Mouse (Mus musculus): ENCODE results near the gene Pla2g1b. TPM values are rescaled to one million over a fixed set of nuclear protein-coding genes. Genes with fewer than 3 reads are reported as not detected.
"Not testable (repeated sequence)": the region's sequence is repeated elsewhere in the genome, so short reads cannot be mapped to it uniquely, and the experiment has no call there.

The Pla2g1b gene
- total RNA-seq, 1 experiment from 2014 or later: not detected

DNA sequence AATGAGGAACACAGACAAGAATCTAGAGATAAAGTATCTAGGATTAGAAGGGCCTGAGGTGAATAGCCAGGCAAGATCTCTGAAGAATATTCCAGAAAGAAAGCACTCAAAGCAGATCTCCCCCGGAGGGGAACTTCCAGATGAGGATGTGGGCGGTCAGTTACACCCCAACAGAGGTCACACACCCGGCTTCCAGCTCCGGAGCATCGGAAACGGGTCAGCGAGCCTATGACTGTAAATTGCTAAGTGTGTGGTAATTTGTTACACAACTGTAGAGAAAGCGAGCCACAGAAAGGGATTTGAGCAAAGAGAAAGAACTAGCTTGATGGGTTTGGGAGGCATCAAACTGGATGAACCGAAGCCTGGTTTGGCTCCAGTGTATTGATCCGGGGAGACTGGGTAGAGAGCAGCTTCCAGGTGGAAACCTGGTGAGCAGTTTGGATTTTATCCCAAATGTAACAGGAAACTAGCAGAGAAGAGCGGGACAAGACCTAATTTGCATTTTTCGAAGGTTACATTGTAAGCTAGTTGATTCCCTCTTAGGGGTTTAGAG, 34.4 kb downstream of the Pla2g1b start:
- ATAC-seq (replicated peaks; ENCODE audit: low read depth, poor library complexity, severe bottlenecking): no peak; the same call in 1 of the 2 replicates

DNA sequence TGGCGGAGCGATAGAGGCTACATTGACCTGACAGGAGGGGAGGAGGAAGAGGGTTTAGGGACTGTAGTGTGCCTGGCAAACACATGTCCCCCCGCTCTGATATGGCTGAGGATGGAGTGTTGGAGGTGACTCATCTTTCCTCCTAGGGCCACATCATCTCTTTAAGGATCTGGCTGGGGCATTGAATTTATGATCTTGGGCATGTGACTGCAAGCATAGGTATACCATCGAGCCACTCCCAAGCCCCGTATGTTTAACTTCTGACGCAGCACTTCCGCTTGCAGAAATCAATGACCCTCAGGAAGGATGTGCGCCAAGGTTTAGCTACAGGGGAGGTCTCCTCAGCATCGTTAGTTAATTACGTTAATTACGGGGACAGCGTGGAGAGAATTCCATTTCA, 37.0 kb downstream of the Pla2g1b start:
- no peak for ATAC-seq (replicated peaks; ENCODE audit: low read depth, poor library complexity, severe bottlenecking)

GRCm38 (mm10) chr5:115505617-115506016, 39.6 kb downstream of the Pla2g1b start:
- not testable (repeated sequence) for ATAC-seq (replicated peaks; ENCODE audit: low read depth, poor library complexity, severe bottlenecking)

DNA sequence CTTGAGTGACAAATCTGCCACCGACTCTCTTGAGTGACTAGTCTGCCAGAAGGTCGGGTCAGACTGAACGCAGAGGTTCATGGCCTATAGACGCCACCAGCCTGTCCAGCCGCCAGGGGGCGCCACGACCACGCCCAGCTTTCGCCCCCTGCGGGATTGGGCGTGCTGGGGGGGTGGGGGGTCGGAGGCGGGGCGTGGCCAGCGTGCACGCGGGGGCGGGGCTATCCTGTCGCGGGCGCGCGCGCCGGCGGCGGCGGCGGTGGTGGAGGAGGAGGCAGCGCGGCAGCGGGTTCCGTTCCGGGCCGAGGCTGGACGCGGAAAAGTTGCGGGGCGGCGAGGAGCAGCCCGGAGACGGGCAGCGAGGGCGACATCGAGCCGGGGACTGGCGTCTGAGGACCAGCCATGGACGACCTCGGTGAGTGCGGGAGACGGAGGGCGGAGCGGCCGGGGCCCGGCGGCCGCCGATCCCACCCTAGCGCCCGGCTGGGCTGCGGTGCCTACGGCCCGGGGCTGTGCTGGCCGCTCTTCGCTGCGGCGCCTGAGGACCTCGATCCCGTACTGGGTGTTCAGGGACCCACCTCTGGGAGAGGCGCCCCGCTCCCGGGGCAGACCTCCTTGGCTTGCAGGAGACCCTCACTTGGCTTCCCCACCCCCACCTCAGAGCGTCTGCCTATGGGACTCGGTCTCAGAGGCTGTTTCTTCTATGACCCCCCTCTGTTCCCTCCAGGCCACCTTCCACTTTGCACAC, 40.6 kb downstream of the Pla2g1b start, which contains the start of gene Pxn:
Gene Pxn, plus strand, starts transcription at position 223 of the 748 bp plus-strand sequence.
- ATAC-seq (replicated peaks; ENCODE audit: low read depth, poor library complexity, severe bottlenecking): peak; percentile 89

DNA sequence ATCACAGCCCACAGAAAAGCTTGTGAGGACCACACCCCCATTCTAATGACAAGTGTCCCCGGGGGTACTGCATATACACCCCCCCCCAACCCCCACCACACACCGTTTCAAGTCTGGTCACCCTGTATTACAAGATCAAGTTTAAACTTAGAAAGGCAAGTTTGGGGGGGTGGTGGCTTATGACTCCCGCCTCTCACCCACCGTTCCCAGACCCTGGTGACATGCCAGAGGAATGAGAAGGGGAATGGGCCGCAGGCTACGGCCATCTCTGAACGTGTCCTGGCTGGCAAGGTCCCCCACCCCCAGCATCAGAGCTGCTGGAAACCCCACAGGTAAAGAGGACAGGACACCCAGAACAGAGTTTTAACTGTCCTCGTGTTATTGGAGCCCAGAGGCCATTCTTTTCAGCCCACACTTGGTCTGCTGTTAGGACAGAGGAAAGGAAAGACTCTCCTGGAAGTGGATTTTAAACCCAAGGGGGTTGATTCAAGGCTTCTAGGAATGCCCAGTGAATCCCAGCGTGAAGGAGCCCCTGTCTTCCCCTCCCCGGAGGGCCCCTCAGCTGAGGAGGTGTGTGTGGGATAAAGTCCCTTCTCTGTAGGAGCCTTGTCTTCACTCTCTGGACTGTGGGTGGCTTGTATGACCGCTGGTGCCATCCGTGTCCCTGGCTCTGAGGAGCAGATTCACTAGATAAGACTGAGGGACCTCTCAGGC, 41.4 kb downstream of the Pla2g1b start:
- no peak for ATAC-seq (replicated peaks; ENCODE audit: low read depth, poor library complexity, severe bottlenecking)

GRCm38 (mm10) chr5:115507981-115508858, 42.2 kb downstream of the Pla2g1b start:
- ATAC-seq (replicated peaks; ENCODE audit: low read depth, poor library complexity, severe bottlenecking): no peak

DNA sequence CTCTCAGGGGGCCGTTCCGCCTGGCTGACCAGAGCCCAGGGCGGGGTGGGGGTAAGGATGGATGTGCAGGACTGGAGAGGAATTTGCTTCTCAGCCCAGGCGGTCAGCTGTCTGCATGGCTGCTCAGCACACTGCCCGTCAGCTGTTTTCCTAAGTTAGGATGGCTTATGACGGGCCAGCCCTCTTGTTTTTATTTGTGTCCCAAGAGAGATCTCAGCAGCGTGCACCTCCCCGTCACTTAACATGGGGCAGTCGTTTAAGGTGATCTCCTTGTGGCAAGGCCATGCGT, 42.7 kb downstream of the Pla2g1b start:
- ATAC-seq (replicated peaks; ENCODE audit: low read depth, poor library complexity, severe bottlenecking): no peak

DNA sequence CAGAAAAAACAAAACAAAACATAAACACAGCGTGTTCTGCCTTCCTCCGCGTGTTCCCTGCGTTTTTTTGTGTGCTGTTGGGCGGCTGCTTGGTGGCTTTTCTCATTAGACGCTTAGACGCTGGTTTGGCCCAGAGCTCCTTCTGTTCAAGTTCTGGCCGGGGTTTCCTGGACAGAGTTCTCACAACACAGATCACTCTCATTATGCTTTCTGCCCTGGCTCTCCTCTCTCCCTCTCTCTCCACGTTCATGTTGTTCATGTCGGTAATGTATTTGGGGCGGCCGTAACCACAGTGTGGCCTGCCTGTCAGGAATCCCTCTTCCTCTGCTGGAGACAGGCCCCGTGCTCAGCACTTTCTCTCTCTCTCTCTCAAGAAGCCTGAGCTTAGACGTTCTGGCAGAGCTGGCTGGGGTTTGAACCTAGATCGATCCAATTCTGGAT, 43.3 kb downstream of the Pla2g1b start:
- ATAC-seq (replicated peaks; ENCODE audit: low read depth, poor library complexity, severe bottlenecking): peak; percentile 50

GRCm38 (mm10) chr5:115509790-115510689, 44.0 kb downstream of the Pla2g1b start:
- ATAC-seq (replicated peaks; ENCODE audit: low read depth, poor library complexity, severe bottlenecking): peak; percentile 13; the same call in 1 of the 2 replicates

- ATAC-seq (replicated peaks; ENCODE audit: low read depth, poor library complexity, severe bottlenecking): no peak
Measured at GRCm38 (mm10) chr5:115512375-115512774, 46.3 kb downstream of the Pla2g1b start.

DNA sequence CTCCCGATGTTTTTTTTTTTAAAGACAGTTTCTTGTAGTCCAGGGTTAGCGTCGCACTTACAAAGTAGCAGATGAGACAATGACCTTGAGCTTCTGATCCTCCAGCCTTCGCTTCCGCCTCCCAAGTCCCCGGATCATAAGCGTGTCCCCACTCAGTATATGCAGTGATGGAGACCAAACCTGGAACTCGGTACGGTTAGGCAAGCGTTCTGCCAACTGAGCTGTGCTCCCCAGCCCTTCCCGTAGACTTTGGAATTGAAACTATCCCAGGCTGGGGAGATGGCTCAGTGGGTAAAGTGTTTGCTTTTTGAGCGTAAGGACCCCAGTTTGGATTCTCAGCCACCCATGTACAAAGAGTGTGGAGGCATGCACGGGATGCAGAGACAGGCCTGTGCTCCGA, 47.2 kb downstream of the Pla2g1b start:
- no peak for ATAC-seq (replicated peaks; ENCODE audit: low read depth, poor library complexity, severe bottlenecking)

GRCm38 (mm10) chr5:115513721-115514120, 47.7 kb downstream of the Pla2g1b start:
- no peak for ATAC-seq (replicated peaks; ENCODE audit: low read depth, poor library complexity, severe bottlenecking)

DNA sequence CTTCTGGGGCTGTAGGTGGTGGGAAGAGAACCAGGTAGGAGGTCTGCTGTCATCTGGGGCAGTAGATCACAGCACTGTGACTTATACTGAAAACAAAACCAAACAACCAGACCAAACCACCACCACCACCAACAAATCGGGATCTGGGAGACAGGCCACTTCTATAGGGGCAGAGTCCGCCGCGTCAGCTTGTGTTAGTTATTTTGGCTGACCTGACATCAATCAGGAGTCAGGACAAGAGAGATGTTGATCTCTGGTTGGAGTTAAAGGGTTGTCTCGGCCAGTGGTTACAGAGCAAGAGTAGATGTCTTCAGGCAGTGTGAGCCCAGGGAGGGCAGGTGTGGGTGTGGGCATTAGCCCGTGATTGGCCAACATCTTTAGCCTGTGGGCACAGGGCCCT, 48.3 kb downstream of the Pla2g1b start:
- ATAC-seq (replicated peaks; ENCODE audit: low read depth, poor library complexity, severe bottlenecking): no peak

GRCm38 (mm10) chr5:115514896-115515587, 49.0 kb downstream of the Pla2g1b start:
- ATAC-seq (replicated peaks; ENCODE audit: low read depth, poor library complexity, severe bottlenecking): no peak

GRCm38 (mm10) chr5:115516081-115516907, 50.2 kb downstream of the Pla2g1b start:
- ATAC-seq (replicated peaks; ENCODE audit: low read depth, poor library complexity, severe bottlenecking): peak; percentile 85

DNA sequence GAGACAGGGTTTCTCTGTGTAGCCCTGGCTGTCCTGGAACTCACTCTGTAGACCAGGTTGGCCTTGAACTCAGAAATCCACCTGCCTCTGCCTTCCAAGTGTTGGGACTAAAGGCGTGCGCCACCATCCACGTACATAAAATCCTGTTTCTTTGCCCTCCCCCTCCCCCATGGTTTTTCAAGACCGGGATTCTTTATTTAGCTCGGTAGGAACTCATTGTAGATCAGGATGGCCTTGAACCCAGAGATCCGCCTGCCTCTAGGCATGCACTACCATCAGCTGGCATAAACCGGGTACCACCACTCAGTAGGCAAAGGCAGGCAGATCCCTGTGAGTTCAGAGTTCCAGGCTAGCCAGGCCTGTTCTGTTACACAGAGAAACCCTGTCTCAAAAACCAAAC, 50.8 kb downstream of the Pla2g1b start:
- no peak for ATAC-seq (replicated peaks; ENCODE audit: low read depth, poor library complexity, severe bottlenecking)

GRCm38 (mm10) chr5:115517501-115517900, 51.4 kb downstream of the Pla2g1b start:
- ATAC-seq (replicated peaks; ENCODE audit: low read depth, poor library complexity, severe bottlenecking): no peak

GRCm38 (mm10) chr5:115518214-115518613, 52.2 kb downstream of the Pla2g1b start:
- not testable (repeated sequence) for ATAC-seq (replicated peaks; ENCODE audit: low read depth, poor library complexity, severe bottlenecking)

Measured in common myeloid progenitor, adult 5-6 weeks (primary cell).